ENCODE assay signal across 10 mouse cellular contexts in genomic region chr2:148631602-148632001, GRCm38 (mm10).
DNase-seq lines count a peak whose midpoint lies in the region.
"Had no signal": no experiment of that assay in that cellular context is flagged by ENCODE, and none has a peak within 500 bp of the region (broad histone marks: within the 10 kb centered on the region; RNA-seq: fewer than 3 reads in every experiment).

No protein-coding gene starts in this region.

- DNase-seq in cerebellum, postnatal 10 days = peak; percentile 28 to 43
- no peak for DNase-seq in cerebellum, adult 11 months
- peak; percentile 18 for DNase-seq in kidney, postnatal 14 days
- DNase-seq in kidney, postnatal 4 days = no peak
- DNase-seq in fat pad, adult 2 months (ENCODE audit: extremely low read depth, low read depth, low spot score) = peak; percentile 84
- DNase-seq in kidney, postnatal 25 days = peak; percentile 5 to 61
- no peak for DNase-seq in Muller cell, postnatal 12 days (ENCODE audit: inconsistent ontology term)
- DNase-seq in thymus, postnatal 14 days = no peak
- DNase-seq: cerebellum, adult 9-10 months; lung, embryonic 14.5 days had no signal

Comparison
In these comparisons a context has a peak if more than half of its experiments do, and no peak if none do; other contexts are left out.
1. DNase-seq: peak in cerebellum, postnatal 10 days (2 of 2), kidney, postnatal 14 days (single experiment), fat pad, adult 2 months (single experiment) and kidney, postnatal 25 days (2 of 2); none in cerebellum, adult 11 months (single experiment), kidney, postnatal 4 days (0 of 2), Muller cell, postnatal 12 days (single experiment) and thymus, postnatal 14 days (single experiment).